Mouse (Mus musculus) v-Abl transformed pro-B cells (cell line): ENCODE measurements around the gene Tmem164.

ENCODE experiments used
- in situ Hi-C, 2 experiments: fragments of 400-800 bp; cut with MboI; formaldehyde crosslinking; loops; one replicate each; pipeline ENCODE4 v1.15.1; 2025; ENCODE audit not compliant: unreplicated experiment in 2 of 2

The Tmem164 gene

DNA sequence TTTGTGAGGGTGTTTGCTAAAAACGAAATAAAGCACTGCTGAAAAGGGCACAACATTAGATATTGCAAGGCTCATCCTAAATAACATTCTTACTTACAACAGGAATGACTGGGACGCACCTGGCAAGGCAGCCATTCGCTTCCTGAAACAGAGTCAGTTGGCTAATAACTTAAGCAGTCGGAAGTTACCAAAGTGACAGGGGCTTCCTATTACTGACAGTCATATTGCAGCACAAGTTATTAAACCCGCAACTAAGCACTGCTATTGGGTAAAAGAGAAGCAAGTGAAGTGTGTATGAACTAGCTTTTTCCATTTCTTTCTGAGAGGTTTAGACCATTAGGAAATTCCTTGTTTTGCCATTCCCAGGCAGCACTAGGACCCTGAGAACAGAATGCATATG lies 201.0 kb downstream of the Tmem164 start:
- in situ Hi-C loops = no loop called here

DNA sequence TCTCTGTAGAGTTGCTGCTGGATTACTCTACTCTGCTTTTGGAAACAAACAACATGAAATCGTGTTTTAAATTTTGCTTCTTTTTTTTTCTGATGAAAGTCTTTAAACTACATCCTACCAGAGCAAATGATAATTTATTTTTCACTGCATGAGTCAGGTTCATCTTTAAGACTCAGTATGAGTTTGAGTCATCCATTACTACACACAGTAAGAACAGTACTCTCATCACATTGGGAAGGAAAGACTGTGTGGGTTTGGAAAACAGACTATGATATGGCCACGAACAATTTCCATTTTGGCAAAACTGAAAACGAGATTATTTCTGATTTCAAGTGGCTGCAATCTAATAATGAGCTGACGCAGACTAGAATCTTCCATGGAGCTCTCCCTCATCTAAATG lies 202.4 kb downstream of the Tmem164 start:
- in situ Hi-C loops = no loop called here

DNA sequence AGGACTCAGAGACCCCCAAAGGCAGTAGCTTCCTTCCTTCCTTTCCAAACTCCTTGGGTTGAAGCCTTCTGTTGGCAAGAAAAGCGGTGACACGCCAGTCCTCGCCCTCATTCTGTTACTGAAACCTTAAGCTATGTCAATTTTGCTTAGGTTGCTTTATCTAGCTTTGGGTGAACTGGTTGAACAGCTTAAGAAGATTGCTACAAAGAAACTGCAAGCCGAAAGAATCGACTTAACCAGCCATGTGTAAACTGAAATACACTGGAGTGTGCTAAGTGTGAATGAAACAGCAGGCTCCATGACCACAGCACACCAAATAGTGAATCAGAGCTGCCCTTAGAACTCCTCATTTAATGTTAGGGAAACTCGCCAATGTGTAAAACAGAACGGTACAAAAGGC lies 204.8 kb downstream of the Tmem164 start:
- in situ Hi-C loops = no loop called here
